Mouse (Mus musculus) kidney, adult 2 months (tissue): ENCODE measurements around the gene Ttll6. TPM values are rescaled to one million over a fixed set of nuclear protein-coding genes. Genes with fewer than 3 reads are reported as not detected.
"Not testable (repeated sequence)": the region's sequence is repeated elsewhere in the genome, so short reads cannot be mapped to it uniquely, and the experiment has no call there.

Source experiments
- DNase-seq: peaks from one replicate; pipeline ENCODE4 v3.0.0; 2021
- H3K27ac ChIP-seq: fragments of 200-500 bp; 2 replicates; pipeline ENCODE4 v1.5.1; 2012; ENCODE audit warnings: low read depth, low read length, control low read depth, inconsistent platforms; ENCODE audit not compliant: insufficient read depth
- H3K27me3 ChIP-seq: fragments of 200-500 bp; replicated peaks from 2 replicates; pipeline ENCODE4 v1.6.1; 2012; ENCODE audit warnings: mild to moderate bottlenecking, moderate library complexity, low read length, inconsistent platforms; ENCODE audit not compliant: control insufficient read depth, insufficient read depth
- H3K36me3 ChIP-seq: fragments of 200-500 bp; 2 replicates; pipeline ENCODE4 v1.6.1; 2012; ENCODE audit warnings: mild to moderate bottlenecking, moderate library complexity, low read length, inconsistent platforms; ENCODE audit not compliant: control insufficient read depth, insufficient read depth
- H3K4me1 ChIP-seq: fragments of 200-500 bp; 2 replicates; pipeline ENCODE4 v1.6.1; 2011; ENCODE audit warnings: low read length; ENCODE audit not compliant: control insufficient read depth, insufficient read depth
- H3K4me3 ChIP-seq: fragments of 200-500 bp; 2 replicates; pipeline ENCODE4 v1.5.1; 2011; ENCODE audit warnings: mild to moderate bottlenecking, low read depth, low read length, control low read depth; ENCODE audit not compliant: insufficient read depth
- CTCF ChIP-seq: fragments of 200-500 bp; conservative IDR thresholded peaks from 2 replicates; pipeline ENCODE4 v1.5.1; 2011; ENCODE audit warnings: low read depth, mild to moderate bottlenecking, control low read depth, low read length, moderate library complexity, mixed read lengths; ENCODE audit not compliant: insufficient read depth, insufficient read length
- POLR2A ChIP-seq: fragments of 200-500 bp; IDR thresholded peaks from one replicate; pipeline ENCODE4 v1.6.1; 2011; ENCODE audit warnings: low read depth, low read length, control low read depth
- WGBS: fragments of 180-500 bp; shearing (Covaris S2); methylation state at CpG from one replicate; pipeline ENCODE4 v1.1.7; 2018; 5-methylcytosine and 5-hydroxymethylcytosine counted together
- polyA plus RNA-seq: library from polyadenylated mRNA; depleted of rRNA; stranded (reverse); fragments of >200 nt; gene quantifications from 2 replicates; pipeline ENCODE4 v1.2.3, GENCODE M21; 2012; rRNA removed

The Ttll6 gene
- 0.05 TPM in 2 replicates for polyA plus RNA-seq

DNA sequence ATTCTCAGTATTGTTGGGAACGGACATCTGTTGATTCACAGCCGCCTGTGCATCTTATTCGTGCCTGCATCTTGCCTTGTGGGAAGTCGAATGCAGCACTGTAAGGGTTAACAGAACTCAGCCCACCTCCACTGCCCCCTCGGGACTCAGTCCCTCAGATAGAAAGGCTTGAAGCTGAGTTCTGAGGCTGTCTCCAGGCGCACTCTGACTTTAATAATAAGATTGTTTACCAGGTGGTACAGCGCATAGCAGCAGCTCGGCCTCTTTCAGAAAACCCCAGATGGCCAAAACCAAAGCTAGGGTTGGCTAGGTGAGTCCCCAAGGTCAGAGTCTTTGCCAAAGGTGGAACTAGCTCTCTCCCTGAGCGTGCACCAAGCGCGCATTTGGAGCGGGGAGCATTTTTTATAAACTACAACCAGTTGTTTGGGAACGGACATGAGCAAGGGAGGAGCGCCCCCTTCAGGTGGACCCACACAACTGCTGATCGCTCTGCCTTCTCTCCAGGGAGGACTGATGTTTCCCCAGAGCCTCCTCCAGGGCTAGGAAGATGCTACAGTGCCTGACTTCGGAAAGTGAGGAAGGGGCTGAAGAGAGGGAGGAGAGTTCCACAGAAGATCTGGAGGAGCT lies at the start of gene Ttll6:
Gene Ttll6 (plus strand): TSS at position 548 of the 627 bp plus-strand sequence.
- WGBS = 22% methylated on average over 16 of the region's 16 CpGs
- no peak for TF ChIP-seq POLR2A
- TF ChIP-seq CTCF = peak; percentile 72
- H3K4me1 ChIP-seq = no peaks in the 10 kb centered on the region
- H3K36me3 ChIP-seq = no peaks in the 10 kb centered on the region
- peak; percentile 53 for DNase-seq
- H3K4me3 ChIP-seq = no peak within 1 kb of the TSS
- H3K27ac ChIP-seq = no peak within 1 kb of the TSS
- no peaks in the 10 kb centered on the region for H3K27me3 ChIP-seq

- H3K27me3 ChIP-seq = no peaks in the 10 kb centered on the region
- H3K36me3 ChIP-seq = no peaks in the 10 kb centered on the region
- H3K4me3 ChIP-seq = no peak overlapping the region
- no peak overlapping the region for H3K27ac ChIP-seq
- no peak for TF ChIP-seq POLR2A
- TF ChIP-seq CTCF = no peak
- DNase-seq = no peak
- 87% methylated on average over 6 of the region's 6 CpGs for WGBS
- no peaks in the 10 kb centered on the region for H3K4me1 ChIP-seq
These were observed 45.6 kb upstream of the Ttll6 start for GRCm38 (mm10) chr11:96087981-96088380.

GRCm38 (mm10) chr11:96091073-96091472 lies 42.5 kb upstream of the Ttll6 start:
- peak; percentile 51 for DNase-seq
- 79% methylated on average over 2 of the region's 2 CpGs for WGBS
- H3K27me3 ChIP-seq = no peaks in the 10 kb centered on the region
- TF ChIP-seq CTCF = peak; percentile 45
- TF ChIP-seq POLR2A = no peak
- no peak overlapping the region for H3K4me3 ChIP-seq
- no peak overlapping the region for H3K27ac ChIP-seq
- no peaks in the 10 kb centered on the region for H3K36me3 ChIP-seq
- no peaks in the 10 kb centered on the region for H3K4me1 ChIP-seq

DNA sequence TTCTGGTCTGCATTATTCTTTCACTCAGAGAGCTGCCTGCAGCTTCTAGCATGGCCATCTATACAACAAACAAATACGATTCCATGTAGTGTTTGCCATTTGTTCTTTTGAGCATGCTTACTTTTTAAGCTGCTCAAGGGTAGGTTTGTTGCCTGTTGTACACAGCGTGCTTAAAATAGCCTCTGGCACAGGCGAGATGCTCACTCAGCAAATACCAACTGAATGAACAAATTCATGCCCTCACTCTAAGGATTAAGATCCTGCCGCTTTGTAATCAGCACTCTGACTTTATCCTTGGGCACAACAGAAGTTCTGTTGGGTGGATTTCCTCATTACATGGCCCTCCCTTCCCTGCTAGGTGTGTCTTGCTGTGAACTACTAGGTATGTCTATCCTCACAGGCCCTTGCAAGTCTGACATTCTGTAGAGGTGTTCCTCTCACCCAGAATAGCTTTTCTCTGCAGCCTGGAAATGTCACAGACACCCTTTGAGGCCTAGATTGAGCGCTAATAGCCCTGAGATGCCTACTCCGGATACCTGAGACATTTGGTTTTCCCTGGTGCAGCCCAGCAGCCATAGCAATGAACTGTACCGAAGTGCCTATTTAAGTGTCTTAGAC lies 40.8 kb upstream of the Ttll6 start:
- Histone ChIP-seq H3K4me1 (no peaks in the 10 kb centered on the region), H3K27ac (no peak overlapping the region), H3K4me3 (no peak overlapping the region), H3K27me3 (no peaks in the 10 kb centered on the region), H3K36me3 (no peaks in the 10 kb centered on the region)
- WGBS = 30% methylated on average over 7 of the region's 7 CpGs
- peak; percentile 27 for DNase-seq
- TF ChIP-seq POLR2A = no peak
- no peak for TF ChIP-seq CTCF

DNA sequence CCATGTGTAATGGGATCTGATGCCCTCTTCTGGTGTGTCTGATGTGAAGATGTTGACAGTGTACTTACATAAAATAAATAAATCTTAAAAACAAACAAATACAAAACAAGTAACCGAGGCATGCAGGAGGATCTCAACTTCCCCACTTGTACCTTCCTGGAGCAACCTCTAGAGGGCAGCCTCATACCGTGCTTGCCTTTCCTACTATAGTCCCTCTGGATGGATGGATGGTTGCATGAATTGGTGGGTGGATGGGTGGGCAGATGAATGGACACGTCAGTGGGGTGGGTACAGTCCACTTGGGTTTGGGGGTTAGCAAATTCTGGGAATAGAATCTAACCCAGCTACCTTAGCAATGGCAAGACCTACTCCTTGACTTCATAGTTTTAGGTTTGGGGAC lies 40.2 kb upstream of the Ttll6 start:
- Histone ChIP-seq H3K4me1 (no peaks in the 10 kb centered on the region), H3K36me3 (no peaks in the 10 kb centered on the region), H3K4me3 (no peak overlapping the region), H3K27me3 (no peaks in the 10 kb centered on the region), H3K27ac (no peak overlapping the region)
- peak; percentile 50 for DNase-seq
- TF ChIP-seq CTCF = peak; percentile 98; the same call in 1 of the 2 replicates
- TF ChIP-seq POLR2A = no peak
- 6% methylated on average over 3 of the region's 3 CpGs for WGBS

- TF ChIP-seq CTCF (no peak), POLR2A (no peak)
- WGBS = 60% methylated on average over 1 of the region's 1 CpGs
- Histone ChIP-seq H3K36me3 (no peaks in the 10 kb centered on the region), H3K4me3 (no peak overlapping the region), H3K4me1 (no peaks in the 10 kb centered on the region), H3K27me3 (no peaks in the 10 kb centered on the region), H3K27ac (no peak overlapping the region)
- DNase-seq = no peak
These were observed 25.2 kb upstream of the Ttll6 start for GRCm38 (mm10) chr11:96108376-96108775.

DNA sequence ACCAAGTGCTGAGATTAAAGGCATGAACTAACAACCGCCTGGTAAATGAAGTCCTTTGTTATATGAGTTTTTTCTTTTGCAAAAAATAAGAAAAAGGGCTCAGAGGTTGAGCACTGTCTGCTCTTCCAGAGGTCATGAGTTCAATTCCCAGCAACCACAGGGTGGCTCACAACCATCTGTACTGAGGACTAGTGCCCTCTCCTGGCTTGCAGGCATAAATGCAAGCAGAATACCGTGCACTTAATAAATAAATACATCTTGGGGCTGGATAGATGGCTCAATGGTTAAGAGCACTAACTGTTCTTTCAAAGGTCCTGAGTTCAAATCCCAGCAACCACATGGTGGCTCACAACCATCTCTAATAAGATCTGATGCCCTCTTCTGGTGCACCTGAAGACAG lies 22.6 kb upstream of the Ttll6 start:
- TF ChIP-seq CTCF = 0 out of 2 replicates have a peak, but pooled peaks have one; percentile 18
- 73% methylated on average over 2 of the region's 2 CpGs for WGBS

More for the DNA sequence above, 22.6 kb upstream of the Ttll6 start:
- H3K4me3 ChIP-seq, DNase-seq, H3K27me3 ChIP-seq, H3K36me3 ChIP-seq, H3K4me1 ChIP-seq, H3K27ac ChIP-seq: not testable (repeated sequence)
